Mouse (Mus musculus): ENCODE measurements around the gene Gpa33. TPM values are rescaled to one million over a fixed set of nuclear protein-coding genes. Genes with fewer than 3 reads are reported as not detected.

The Gpa33 gene
- total and polyA plus RNA-seq, 3 experiments = 0.04 TPM; not detected in 2

DNA sequence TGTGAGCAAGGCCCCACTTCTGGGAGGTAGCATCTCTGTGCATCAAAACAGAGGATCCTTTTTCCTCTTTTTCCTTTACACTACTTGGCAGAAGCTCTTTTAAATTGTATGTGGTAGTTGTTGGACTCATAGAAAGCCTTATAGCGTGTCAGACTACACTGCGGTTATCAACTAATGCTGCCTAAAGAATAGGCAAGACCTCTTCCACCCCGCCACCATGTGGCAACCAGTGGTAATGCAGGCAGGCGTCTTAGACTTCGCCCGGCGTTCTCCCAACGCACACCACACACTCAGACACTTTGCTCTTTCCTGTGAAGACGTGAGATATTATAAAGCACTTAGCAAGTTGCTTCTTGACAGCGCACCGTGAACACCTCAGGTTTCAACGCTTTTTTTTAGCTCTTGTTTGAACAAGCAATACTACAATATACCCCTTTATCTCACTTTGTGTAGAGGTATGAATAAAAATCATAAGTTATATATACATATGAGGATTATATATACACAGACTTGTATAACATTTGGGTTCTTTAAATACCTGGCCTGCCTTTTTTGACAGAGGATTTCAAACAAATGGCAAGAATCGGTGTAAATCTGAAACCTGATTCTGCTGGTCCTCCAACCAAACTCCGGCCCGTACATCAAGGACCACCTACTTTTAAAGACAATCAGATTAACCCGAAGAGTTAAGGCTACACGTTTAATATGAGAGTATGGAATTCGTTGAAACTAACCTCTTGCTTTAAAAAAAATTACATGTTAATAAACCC is 23.5 kb downstream of the Gpa33 start:
- H3K79me2 ChIP-seq (replicated peaks; ENCODE audit: control insufficient read depth, extremely low read depth, insufficient read depth, poor library complexity, severe bottlenecking) = no peaks in the 10 kb centered on the region
- dilution Hi-C loops (cut with MboI; ENCODE audit: extremely low pct_ligation_motif_present, extremely low pct_unique_long_range_greater_than_20kb, low sequenced_read_pairs) = no loop called here
- H3K27ac ChIP-seq (ENCODE audit: insufficient read depth, low read depth) = no peak overlapping the region
- in situ Hi-C loops (cut with MboI; ENCODE audit: low pct_ligation_motif_present, low pct_unique_long_range_greater_than_20kb, low sequenced_read_pairs) = loop anchor here (5.0 to 25.0 kb wide), 6 partner anchors 149 to 491 kb away; partner anchors contain the start of gene Pou2f1
- TF ChIP-seq SMC3 (IDR thresholded peaks at IDR 0.05; ENCODE audit: low read depth, low read length) (peak; percentile 97), SIN3A (IDR thresholded peaks at IDR 0.05; ENCODE audit: low read length) (0 out of 2 replicates have a peak, but pooled peaks have one; percentile 35), MEF2A (IDR thresholded peaks at IDR 0.05; ENCODE audit: borderline replicate concordance, low read depth, low read length) (no peak), RAD21 (IDR thresholded peaks at IDR 0.05; ENCODE audit: low read depth, low read length) (peak; percentile 82), JUN (IDR thresholded peaks at IDR 0.05; ENCODE audit: insufficient read depth, low read depth, low read length) (no peak), PAX5 (IDR thresholded peaks at IDR 0.05; ENCODE audit: low read length) (no peak), POLR2AphosphoS2 (IDR thresholded peaks at IDR 0.05; ENCODE audit: low read depth, low read length) (no peak), ETS1 (conservative IDR thresholded peaks at IDR 0.05; ENCODE audit: low read depth, low read length) (no peak), ZNF384 (IDR thresholded peaks at IDR 0.05; ENCODE audit: low read depth, low read length) (no peak), NRF1 (IDR thresholded peaks at IDR 0.05; ENCODE audit: low read depth, low read length) (peak; percentile 44; the same call in 1 of the 2 replicates), ZKSCAN1 (IDR thresholded peaks at IDR 0.05; ENCODE audit: borderline replicate concordance, low read depth, low read length) (no peak), MAZ (IDR thresholded peaks at IDR 0.05; ENCODE audit: low read depth, low read length) (peak; percentile 54; the same call in 1 of the 2 replicates), MYC (IDR thresholded peaks at IDR 0.05; ENCODE audit: low read depth, low read length) (peak; percentile 44; the same call in 1 of the 2 replicates), ZC3H11A (IDR thresholded peaks at IDR 0.05; ENCODE audit: low read depth, low read length) (peak; percentile 71), ELF1 (IDR thresholded peaks at IDR 0.05; ENCODE audit: low read depth, low read length) (0 out of 2 replicates have a peak, but pooled peaks have one; percentile 29), E2F4 (IDR thresholded peaks at IDR 0.05; ENCODE audit: insufficient replicate concordance, low read depth, low read length) (no peak), CHD2 (IDR thresholded peaks at IDR 0.05; ENCODE audit: low read length) (no peak), POLR2A (IDR thresholded peaks at IDR 0.05; ENCODE audit: low read depth, low read length) (no peak), HCFC1 (IDR thresholded peaks at IDR 0.05; ENCODE audit: low read depth, low read length) (no peak; the same call in 1 of the 2 replicates), BHLHE40 (IDR thresholded peaks at IDR 0.05; ENCODE audit: low read depth, low read length) (0 out of 2 replicates have a peak, but pooled peaks have one; percentile 15), JUND (conservative IDR thresholded peaks at IDR 0.05; ENCODE audit: low read depth, low read length) (no peak), TCF12 (IDR thresholded peaks at IDR 0.05; ENCODE audit: low read depth, low read length) (no peak), MAFK (IDR thresholded peaks at IDR 0.05; ENCODE audit: insufficient replicate concordance, low read length) (no peak), NELFE (IDR thresholded peaks at IDR 0.05; ENCODE audit: low read depth, low read length) (no peak), ZMIZ1 (IDR thresholded peaks at IDR 0.05; ENCODE audit: low read depth, low read length) (no peak), IRF4 (IDR thresholded peaks at IDR 0.05; ENCODE audit: low read depth, low read length) (peak; percentile 43; the same call in 1 of the 2 replicates), MAX (IDR thresholded peaks at IDR 0.05; ENCODE audit: low read length) (peak; percentile 54; the same call in 1 of the 2 replicates), EP300 (IDR thresholded peaks at IDR 0.05; ENCODE audit: low read length) (no peak), USF2 (conservative IDR thresholded peaks at IDR 0.05; ENCODE audit: low read depth, low read length) (no peak), GABPA (IDR thresholded peaks at IDR 0.05; ENCODE audit: insufficient replicate concordance, low read depth, low read length) (no peak), CHD1 (IDR thresholded peaks at IDR 0.05; ENCODE audit: low read depth, low read length) (0 out of 2 replicates have a peak, but pooled peaks have one; percentile 51), CTCF (conservative IDR thresholded peaks at IDR 0.05 in 1 of 2, IDR thresholded peaks at IDR 0.05 in 1 of 2; ENCODE audit: low read depth in 2 of 2, low read length in 2 of 2) (peak; percentile 93 to 96), USF1 (IDR thresholded peaks at IDR 0.05; ENCODE audit: low read depth, low read length) (no peak), RCOR1 (conservative IDR thresholded peaks at IDR 0.05; ENCODE audit: low read depth, low read length) (no peak), MXI1 (IDR thresholded peaks at IDR 0.05; ENCODE audit: low read depth, low read length) (0 out of 2 replicates have a peak, but pooled peaks have one; percentile 35), KAT2A (IDR thresholded peaks at IDR 0.05; ENCODE audit: insufficient replicate concordance, low read length) (no peak), TBP (conservative IDR thresholded peaks at IDR 0.05; ENCODE audit: low read depth, low read length) (no peak), UBTF (IDR thresholded peaks at IDR 0.05; ENCODE audit: low read depth, low read length) (no peak)
- H3K9me3 ChIP-seq (replicated peaks; ENCODE audit: low read length) = no peaks in the 10 kb centered on the region
- no peaks in the 10 kb centered on the region for H3K36me3 ChIP-seq (replicated peaks in 1 of 2; ENCODE audit: control insufficient read depth in 1 of 2, insufficient read depth in 1 of 2, low read length in 1 of 2)
- peak; percentile 76 for DNase-seq (ENCODE audit: extremely low read depth)
- peaks cover 28% of the 10 kb centered on the region for H3K27me3 ChIP-seq (replicated peaks)
- peak overlapping the region; percentile 68; the same call in 1 of the 2 replicates for H3K4me2 ChIP-seq (ENCODE audit: insufficient read depth, low read depth, poor library complexity, severe bottlenecking)
- H3K4me1 ChIP-seq (ENCODE audit: control insufficient read depth in 1 of 2, insufficient read depth in 2 of 2) = peaks cover 3 to 32% of the 10 kb centered on the region in 2 experiments; a peak in 3 of 4 replicates
- no peak overlapping the region for H3K9ac ChIP-seq (ENCODE audit: insufficient read depth, low read depth)
- no peak overlapping the region for H3K4me3 ChIP-seq (replicated peaks in 1 of 3; ENCODE audit: low read depth in 2 of 3, low read length in 2 of 3, poor library complexity in 1 of 3)

Data from CH12.LX (cell line).